Mouse (Mus musculus) heart, embryonic 10.5 days (tissue): ENCODE data around the gene Vps8. TPM values are rescaled to one million over a fixed set of nuclear protein-coding genes. Genes with fewer than 3 reads are reported as not detected.

Source experiments
- DNase-seq: peaks from one replicate; pipeline ENCODE4 v3.0.0-alpha.2; 2017; ENCODE audit warnings: low spot score
- H3K27ac ChIP-seq: fragments of 300-500 bp; sonication (generic); 2 replicates; pipeline ENCODE4 v1.5.1; 2016; ENCODE audit warnings: mild to moderate bottlenecking
- H3K27me3 ChIP-seq: fragments of 300-500 bp; sonication (generic); 2 replicates; pipeline ENCODE4 v1.6.1; 2016; ENCODE audit warnings: mild to moderate bottlenecking; ENCODE audit not compliant: poor library complexity, insufficient read depth, severe bottlenecking
- H3K36me3 ChIP-seq: fragments of 300-500 bp; sonication (generic); 2 replicates; pipeline ENCODE4 v1.6.1; 2016; ENCODE audit warnings: mild to moderate bottlenecking, moderate library complexity
- H3K4me1 ChIP-seq: fragments of 300-500 bp; sonication (generic); 2 replicates; pipeline ENCODE4 v1.6.1; 2016; ENCODE audit warnings: mild to moderate bottlenecking
- H3K4me3 ChIP-seq: fragments of 300-500 bp; sonication (generic); 2 replicates; pipeline ENCODE4 v1.5.1; 2016; ENCODE audit warnings: mild to moderate bottlenecking, moderate library complexity
- H3K9me3 ChIP-seq: fragments of 300-500 bp; sonication (generic); 2 replicates; pipeline ENCODE4 v1.6.1; 2016; ENCODE audit warnings: mild to moderate bottlenecking, moderate library complexity
- WGBS: fragments of 180-500 bp; shearing (Covaris S2); methylation state at CpG from one replicate; pipeline ENCODE4 v1.1.7; 2016; 5-methylcytosine and 5-hydroxymethylcytosine counted together
- polyA plus RNA-seq: library from polyadenylated mRNA; unstranded; fragments of >200 nt; fragmentation: Nextera tagmentation; extraction: Ambion mirVana; gene quantifications from 2 replicates; pipeline ENCODE4 v1.2.1, GENCODE M21; 2016

Gene Vps8
- polyA plus RNA-seq, 1 experiment from 2014 or later: 20.6 TPM

DNA sequence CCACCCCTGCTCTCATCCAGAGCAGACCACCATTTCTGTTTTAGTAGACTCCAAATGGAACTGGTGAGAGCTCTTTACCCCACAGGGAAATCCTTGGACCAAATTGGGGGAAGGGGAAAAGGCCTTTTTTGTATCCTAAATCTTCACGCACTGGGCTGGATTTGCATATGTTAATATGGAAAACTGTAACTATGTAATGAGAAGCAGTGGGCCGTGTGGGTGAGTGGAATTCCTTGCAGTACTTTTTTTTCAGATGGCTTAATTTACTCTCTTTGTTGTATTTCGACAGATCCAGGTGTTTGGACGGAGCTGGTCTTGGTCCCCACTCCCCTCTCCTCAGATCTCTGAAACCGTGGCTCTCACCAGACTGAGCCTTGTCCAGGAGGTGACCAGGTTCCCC, 32.2 kb upstream of the Vps8 start:
- 60% methylated on average over 5 of the region's 5 CpGs for WGBS

DNA sequence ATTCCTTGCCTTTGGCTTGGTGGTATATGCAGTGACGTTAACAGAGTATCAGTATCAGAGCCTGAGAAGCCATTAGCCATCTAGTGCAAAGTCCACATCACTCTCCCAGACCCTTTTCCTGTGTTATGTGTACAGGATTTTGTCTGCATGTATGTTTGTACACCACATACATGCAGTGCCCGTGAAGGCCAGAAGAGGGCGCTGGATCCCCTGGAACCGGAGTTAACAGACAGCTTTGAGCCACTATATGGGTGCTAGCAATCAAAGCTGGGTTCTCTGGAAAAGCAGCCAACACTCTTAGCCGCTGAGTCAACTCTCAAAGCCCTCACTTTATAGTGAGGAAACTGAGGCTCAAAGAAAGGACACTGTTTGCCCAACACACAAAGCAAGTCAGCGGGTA, 30.8 kb upstream of the Vps8 start:
- no peaks in the 10 kb centered on the region for H3K9me3 ChIP-seq
- H3K27me3 ChIP-seq: no peaks in the 10 kb centered on the region
- H3K36me3 ChIP-seq: no peaks in the 10 kb centered on the region
- H3K4me1 ChIP-seq: peaks cover 62% of the 10 kb centered on the region
- WGBS: 63% methylated on average over 6 of the region's 6 CpGs
- no peak for DNase-seq
- H3K4me3 ChIP-seq: no peak overlapping the region
- H3K27ac ChIP-seq: peak overlapping the region; percentile 69; the same call in 1 of the 2 replicates

More for the DNA sequence above, 32.2 kb upstream of the Vps8 start:
- no peaks in the 10 kb centered on the region for H3K36me3 ChIP-seq
- no peaks in the 10 kb centered on the region for H3K9me3 ChIP-seq
- no peak overlapping the region; the same call in 1 of the 2 replicates for H3K27ac ChIP-seq
- no peaks in the 10 kb centered on the region for H3K27me3 ChIP-seq
- H3K4me1 ChIP-seq: peaks cover 64% of the 10 kb centered on the region
- H3K4me3 ChIP-seq: no peak overlapping the region
- no peak for DNase-seq

DNA sequence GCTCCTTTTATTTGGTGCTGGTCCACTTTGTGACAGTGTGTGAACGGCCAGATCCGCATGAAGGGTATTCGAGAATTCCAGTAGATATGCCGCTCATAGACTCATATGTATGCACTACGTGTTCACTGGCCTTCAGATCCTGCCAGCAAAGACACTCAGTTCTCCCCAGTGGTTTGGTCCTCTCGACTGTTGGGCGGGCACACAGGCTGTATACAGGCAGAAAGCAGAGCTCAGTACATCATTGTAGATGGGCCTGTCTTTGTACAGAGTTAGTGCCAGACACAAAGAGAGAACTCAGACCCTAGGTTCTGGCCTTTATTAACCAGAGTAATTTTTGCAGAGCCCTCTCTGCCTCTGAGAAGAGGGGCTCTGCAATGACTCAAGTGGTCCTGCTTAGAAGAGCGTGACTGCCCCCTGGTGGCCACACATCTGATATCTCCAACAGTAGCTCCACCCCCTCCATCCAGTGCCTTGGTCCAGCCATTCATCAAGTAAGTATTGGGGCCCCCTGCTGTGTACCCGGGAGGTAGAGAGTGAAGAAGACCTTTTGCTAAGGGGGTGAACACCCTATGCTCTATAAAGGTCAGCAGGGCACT, 30.3 kb upstream of the Vps8 start:
- Histone ChIP-seq H3K27ac (peak overlapping the region; percentile 69; the same call in 1 of the 2 replicates), H3K4me3 (no peak overlapping the region), H3K36me3 (no peaks in the 10 kb centered on the region), H3K27me3 (no peaks in the 10 kb centered on the region), H3K4me1 (peaks cover 66% of the 10 kb centered on the region), H3K9me3 (no peaks in the 10 kb centered on the region)
- DNase-seq: peak; percentile 93
- WGBS: 51% methylated on average over 9 of the region's 9 CpGs

DNA sequence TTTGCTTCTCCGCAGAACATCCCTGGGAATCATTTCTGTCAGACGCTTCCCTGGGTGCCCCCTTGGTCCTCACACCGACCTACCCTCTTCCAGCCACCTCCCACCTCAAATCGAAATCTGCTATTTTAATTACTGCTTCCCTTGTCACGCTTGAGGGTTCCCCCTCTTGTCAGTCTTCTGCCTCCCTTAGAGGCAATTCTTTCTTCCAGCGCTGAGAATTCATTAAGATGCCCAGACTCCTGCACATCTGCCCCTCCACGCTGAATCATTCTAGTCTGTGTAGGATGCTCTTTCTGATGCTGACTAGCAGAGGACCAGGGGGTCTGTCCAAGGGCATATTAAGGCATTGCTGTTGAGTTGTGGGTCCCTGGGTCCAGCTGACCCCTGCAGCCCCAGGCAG, 27.4 kb upstream of the Vps8 start:
- Histone ChIP-seq H3K27me3 (no peaks in the 10 kb centered on the region), H3K4me3 (no peak overlapping the region), H3K9me3 (no peaks in the 10 kb centered on the region), H3K4me1 (peaks cover 76% of the 10 kb centered on the region), H3K27ac (peak overlapping the region; percentile 24; the same call in 1 of the 2 replicates), H3K36me3 (no peaks in the 10 kb centered on the region)
- DNase-seq: no peak
- 69% methylated on average over 7 of the region's 7 CpGs for WGBS

DNA sequence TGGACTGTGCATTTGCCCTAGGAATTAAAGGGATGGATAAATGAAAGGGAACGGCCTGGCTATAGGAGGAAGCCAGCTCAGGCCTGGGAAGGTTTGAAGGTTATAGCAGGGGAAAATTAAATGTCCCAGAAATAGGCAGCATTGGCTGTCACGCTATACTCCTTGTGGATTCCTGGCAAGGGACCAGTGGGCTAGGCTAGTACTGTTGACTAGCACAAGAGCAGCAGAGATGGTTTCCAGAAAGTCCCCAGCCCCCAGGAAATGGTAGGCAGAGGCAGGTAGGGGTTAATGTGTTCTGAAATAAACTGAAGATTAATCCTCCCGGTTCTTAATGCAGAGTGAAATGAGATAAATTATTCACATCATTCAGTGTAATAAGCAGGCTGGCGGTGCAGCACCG, 25.2 kb upstream of the Vps8 start:
- H3K4me1 ChIP-seq: peaks cover 79% of the 10 kb centered on the region
- no peak overlapping the region for H3K4me3 ChIP-seq
- H3K9me3 ChIP-seq: no peaks in the 10 kb centered on the region
- no peaks in the 10 kb centered on the region for H3K27me3 ChIP-seq
- H3K36me3 ChIP-seq: no peaks in the 10 kb centered on the region
- H3K27ac ChIP-seq: peak overlapping the region; percentile 56
- WGBS: 74% methylated on average over 5 of the region's 5 CpGs
- no peak for DNase-seq

DNA sequence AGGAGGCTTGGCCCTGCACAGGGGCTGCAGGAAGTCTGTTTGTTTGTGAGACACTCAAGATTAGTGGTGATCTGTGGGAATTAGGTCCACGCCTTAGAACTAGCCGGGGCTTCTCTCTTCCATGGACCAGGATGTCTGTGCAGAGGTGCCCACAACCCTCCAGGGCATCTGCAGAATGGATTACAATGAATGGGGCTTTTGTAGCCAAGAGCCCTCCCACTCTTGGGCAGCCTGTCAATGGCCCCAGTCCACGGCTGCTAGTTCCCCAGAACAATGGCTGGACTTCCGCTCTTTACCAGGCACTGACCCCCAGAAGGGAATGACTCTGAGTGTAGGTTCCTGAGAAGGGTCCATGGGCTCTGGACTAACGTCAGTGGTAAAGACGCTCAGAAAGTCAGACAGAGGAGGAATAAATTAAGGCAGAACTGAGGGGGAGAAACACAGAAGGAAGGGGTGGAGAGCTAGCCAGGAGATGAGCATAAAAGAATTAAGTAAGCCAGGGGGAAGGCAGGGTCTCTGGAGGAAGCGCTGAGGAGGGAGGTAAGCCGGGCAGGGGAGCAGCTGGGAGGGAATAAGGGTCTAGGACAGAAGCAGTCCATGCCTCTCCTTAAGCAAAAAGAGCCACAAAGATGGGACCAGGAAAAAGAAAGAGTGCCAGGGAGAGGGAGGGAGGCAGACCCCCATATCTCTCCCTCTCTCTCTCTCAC, 24.4 kb upstream of the Vps8 start:
- H3K4me3 ChIP-seq: no peak overlapping the region
- peak overlapping the region; percentile 63 for H3K27ac ChIP-seq
- H3K27me3 ChIP-seq: no peaks in the 10 kb centered on the region
- H3K36me3 ChIP-seq: no peaks in the 10 kb centered on the region
- DNase-seq: no peak
- no peaks in the 10 kb centered on the region for H3K9me3 ChIP-seq
- H3K4me1 ChIP-seq: peaks cover 80% of the 10 kb centered on the region
- WGBS: 41% methylated on average over 8 of the region's 8 CpGs

DNA sequence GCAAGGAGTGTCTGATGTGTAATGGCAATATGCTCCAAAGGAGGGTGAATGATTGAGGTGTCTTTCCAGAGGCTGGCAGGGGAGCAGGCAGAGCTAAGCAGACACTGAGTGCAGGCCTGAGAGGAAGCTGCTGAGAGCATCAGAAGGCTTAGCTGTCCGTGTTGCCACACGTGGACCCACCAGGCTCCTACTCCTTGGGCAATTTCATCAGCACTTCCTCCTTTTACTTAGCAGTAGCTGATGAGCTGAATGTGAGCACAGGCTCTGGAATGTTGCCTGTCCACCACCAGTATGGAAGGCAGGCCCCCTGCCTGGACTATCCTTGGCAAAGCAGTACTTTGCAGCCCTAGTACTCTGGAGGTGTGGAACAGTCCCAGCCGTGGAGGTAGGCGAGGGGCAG, 23.0 kb upstream of the Vps8 start:
- 80% methylated on average over 4 of the region's 4 CpGs for WGBS
- Histone ChIP-seq H3K4me1 (peaks cover 73% of the 10 kb centered on the region), H3K27ac (no peak overlapping the region), H3K9me3 (no peaks in the 10 kb centered on the region), H3K36me3 (no peaks in the 10 kb centered on the region), H3K27me3 (no peaks in the 10 kb centered on the region), H3K4me3 (no peak overlapping the region)
- DNase-seq: no peak

DNA sequence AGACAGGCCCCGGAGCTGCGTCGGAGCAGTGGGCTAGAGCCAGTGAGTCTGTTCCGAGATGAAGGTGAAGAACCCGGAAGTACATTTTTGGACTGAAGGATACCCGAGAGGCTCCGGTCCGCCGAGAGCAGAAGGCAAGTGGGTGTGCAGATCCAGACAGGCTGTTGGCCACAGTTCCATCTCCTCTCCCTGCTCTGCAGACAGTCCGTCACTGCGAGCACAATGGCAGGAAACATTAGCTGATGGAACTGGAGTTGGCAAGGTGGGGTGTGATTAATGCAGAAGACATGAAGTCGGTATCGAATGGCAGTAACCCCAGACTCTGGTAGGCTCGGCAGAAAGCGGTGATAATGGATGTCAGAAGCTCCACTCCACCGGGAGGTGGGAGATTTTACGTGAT, 20.9 kb upstream of the Vps8 start:
- Histone ChIP-seq H3K27ac (peak overlapping the region; percentile 17; the same call in 1 of the 2 replicates), H3K36me3 (no peaks in the 10 kb centered on the region), H3K9me3 (no peaks in the 10 kb centered on the region), H3K4me3 (no peak overlapping the region), H3K27me3 (no peaks in the 10 kb centered on the region), H3K4me1 (peaks cover 75% of the 10 kb centered on the region)
- no peak for DNase-seq
- WGBS: 52% methylated on average over 17 of the region's 17 CpGs

DNA sequence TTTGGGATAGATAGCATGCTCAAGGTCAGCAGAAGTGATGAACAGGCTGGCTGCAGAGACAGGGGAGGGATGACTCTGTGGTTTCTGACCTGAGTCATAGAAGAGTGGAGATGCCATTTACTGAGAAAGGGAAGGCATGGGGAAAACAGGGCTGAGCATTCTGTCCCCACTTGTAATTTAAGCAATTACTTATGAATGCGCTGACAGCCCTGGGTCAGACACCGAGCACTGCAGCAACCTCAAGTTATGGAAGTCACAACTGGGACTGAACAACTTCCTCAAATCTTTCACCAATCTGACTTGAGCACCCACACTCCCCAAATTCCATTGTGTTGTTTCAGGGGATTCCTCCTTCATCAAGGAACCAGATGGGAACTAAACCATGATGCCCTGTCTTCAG, 19.5 kb upstream of the Vps8 start:
- H3K9me3 ChIP-seq: no peaks in the 10 kb centered on the region
- DNase-seq: no peak
- no peaks in the 10 kb centered on the region for H3K27me3 ChIP-seq
- no peak overlapping the region for H3K4me3 ChIP-seq
- 76% methylated on average over 2 of the region's 2 CpGs for WGBS
- H3K4me1 ChIP-seq: peaks cover 61% of the 10 kb centered on the region
- 0 out of 2 replicates have a peak overlapping the region, but pooled peaks have one; percentile 52 for H3K27ac ChIP-seq
- H3K36me3 ChIP-seq: no peaks in the 10 kb centered on the region

DNA sequence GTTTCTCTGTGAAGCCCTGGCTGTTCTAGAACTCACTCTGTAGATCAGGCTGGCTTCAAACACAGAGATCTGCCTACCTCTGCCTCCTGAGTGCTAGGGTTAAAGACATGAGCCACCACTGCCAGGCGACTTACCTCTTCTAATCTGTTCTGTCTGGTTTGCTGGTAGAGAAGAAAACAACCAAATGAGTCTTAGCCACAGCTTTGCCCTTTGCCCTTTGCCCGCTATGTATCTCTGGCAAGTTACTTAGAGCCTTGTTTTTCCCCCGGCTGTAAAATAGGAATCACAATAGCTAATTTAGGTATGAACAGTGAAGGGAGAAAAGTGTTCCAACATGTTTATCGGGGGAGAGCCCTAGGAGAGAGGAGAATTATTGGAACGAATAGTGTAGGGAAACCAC, 18.3 kb upstream of the Vps8 start:
- H3K27ac ChIP-seq: peak overlapping the region; percentile 52
- no peak for DNase-seq
- no peak overlapping the region for H3K4me3 ChIP-seq
- H3K36me3 ChIP-seq: no peaks in the 10 kb centered on the region
- no peaks in the 10 kb centered on the region for H3K9me3 ChIP-seq
- peaks cover 57% of the 10 kb centered on the region for H3K4me1 ChIP-seq
- H3K27me3 ChIP-seq: no peaks in the 10 kb centered on the region
- WGBS: 60% methylated on average over 5 of the region's 5 CpGs

DNA sequence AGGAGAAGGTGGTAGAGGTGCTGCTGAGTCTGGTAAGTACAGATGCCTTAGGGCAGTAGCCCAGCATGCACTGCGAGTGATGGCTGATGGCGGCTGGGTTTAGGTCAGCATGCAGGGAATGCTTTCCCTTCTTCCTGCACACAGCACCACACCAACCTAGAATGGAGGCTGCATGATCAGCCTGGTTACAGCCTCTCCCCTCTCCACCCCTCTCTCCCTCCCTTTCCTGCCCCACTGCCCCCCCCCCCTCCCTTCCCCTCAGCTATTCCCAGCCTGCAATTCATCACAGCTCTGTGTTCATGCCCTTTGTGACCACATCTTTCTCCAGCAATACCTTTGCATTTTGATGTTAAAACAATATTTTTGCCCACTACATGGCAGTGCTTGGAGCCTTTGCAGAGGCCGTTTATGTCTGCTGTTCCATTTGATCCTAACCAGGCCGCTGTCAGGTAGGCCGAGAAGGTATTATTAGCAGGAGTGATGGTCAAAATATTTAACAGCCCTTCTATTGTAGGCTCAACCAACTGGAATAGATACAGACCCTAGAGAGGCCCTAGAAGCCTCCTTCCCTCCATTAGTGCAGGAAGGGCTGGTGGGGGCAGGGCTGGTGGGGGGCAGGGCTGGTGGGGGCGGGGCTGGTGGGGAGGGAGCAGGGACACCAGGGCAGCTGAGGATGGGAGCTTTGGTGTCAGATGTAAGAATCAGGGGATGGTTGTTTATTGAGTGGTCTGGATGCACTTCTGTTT, 17.5 kb upstream of the Vps8 start:
- Histone ChIP-seq H3K9me3 (no peaks in the 10 kb centered on the region), H3K4me1 (peaks cover 50% of the 10 kb centered on the region), H3K27ac (peak overlapping the region; percentile 52), H3K36me3 (no peaks in the 10 kb centered on the region), H3K27me3 (no peaks in the 10 kb centered on the region), H3K4me3 (no peak overlapping the region)
- no peak for DNase-seq
- WGBS: 28% methylated on average over 6 of the region's 6 CpGs

DNA sequence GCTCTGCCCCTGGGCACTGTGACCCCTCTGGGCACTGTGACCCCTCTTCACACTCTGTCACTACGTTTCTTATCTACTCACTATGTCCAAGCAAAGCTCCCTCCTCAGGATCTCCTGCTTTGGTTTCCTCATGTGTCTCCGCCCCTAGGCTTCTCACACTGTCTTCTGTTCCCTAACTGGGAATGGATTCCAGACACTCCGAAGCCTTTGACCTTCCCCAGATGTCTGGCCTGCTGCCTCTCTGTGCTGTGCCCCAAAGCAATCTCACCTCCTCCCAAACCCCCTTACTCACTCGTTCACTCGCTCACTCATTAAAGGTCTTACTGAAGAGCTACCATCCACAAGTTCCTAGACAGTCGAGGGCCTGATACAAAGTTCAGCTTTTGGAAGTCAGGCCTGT, 16.8 kb upstream of the Vps8 start:
- Histone ChIP-seq H3K27me3 (no peaks in the 10 kb centered on the region), H3K36me3 (no peaks in the 10 kb centered on the region), H3K9me3 (no peaks in the 10 kb centered on the region), H3K4me3 (no peak overlapping the region), H3K4me1 (peaks cover 48% of the 10 kb centered on the region), H3K27ac (peak overlapping the region; percentile 52)
- DNase-seq: no peak
- 26% methylated on average over 6 of the region's 6 CpGs for WGBS

DNA sequence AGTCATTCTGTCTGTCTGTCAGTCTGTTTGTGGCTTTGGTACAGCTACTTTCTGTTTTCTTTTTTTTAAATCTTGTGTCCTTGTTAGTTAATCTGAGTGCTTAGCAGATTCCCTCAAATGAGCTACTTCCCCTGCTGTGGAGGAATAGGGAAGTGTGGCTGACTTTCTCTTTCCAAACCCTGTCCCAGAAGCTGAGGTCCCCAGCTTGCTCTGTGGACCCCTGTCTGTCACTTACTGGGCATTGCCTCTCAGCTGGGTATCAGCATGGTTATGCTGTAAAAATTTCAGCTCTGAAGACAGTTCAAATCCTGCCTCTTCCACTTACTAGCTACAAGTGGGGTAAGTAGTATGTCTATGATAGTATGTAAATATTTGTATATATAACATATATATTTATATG, 11.1 kb upstream of the Vps8 start:
- DNase-seq: no peak
- H3K27ac ChIP-seq: no peak overlapping the region

More for the DNA sequence above, 11.1 kb upstream of the Vps8 start:
- H3K36me3 ChIP-seq: no peaks in the 10 kb centered on the region
- H3K27me3 ChIP-seq: no peaks in the 10 kb centered on the region
- no peaks in the 10 kb centered on the region; the same call in 1 of the 2 replicates for H3K4me1 ChIP-seq
- H3K9me3 ChIP-seq: no peaks in the 10 kb centered on the region
- H3K4me3 ChIP-seq: no peak overlapping the region
